Mouse (Mus musculus) kidney, adult 9 months (tissue): Measurements from ENCODE around the gene Cyp2c54.
"Not testable (repeated sequence)": the region's sequence is repeated elsewhere in the genome, so short reads cannot be mapped to it uniquely, and the experiment has no call there.

Experiments used
- DNase-seq: peaks from one replicate; pipeline ENCODE4 v3.0.0; 2022

The Cyp2c54 gene

DNA sequence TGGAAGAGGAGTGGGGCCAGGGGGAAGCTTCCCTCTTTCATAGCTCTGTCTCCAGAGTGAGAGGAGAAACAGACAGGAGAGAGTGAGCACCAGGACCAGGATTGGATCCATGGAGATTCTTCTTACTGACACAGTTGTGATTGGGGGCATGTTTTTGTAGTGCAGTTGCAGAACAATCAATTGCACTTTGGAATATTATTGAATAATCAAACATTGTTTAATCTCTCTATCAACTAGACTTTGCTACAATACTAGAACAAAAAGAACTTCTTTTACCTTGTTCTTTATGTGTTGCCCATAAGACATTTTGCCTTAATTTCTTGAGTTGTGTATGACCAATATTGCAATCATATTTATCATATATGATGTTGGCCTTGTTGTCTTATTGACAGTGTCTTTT lies at the start of gene Cyp2c54:
Gene Cyp2c54 (minus strand): TSS at position 127 of the 400 bp plus-strand sequence.
- no peak for DNase-seq

DNA sequence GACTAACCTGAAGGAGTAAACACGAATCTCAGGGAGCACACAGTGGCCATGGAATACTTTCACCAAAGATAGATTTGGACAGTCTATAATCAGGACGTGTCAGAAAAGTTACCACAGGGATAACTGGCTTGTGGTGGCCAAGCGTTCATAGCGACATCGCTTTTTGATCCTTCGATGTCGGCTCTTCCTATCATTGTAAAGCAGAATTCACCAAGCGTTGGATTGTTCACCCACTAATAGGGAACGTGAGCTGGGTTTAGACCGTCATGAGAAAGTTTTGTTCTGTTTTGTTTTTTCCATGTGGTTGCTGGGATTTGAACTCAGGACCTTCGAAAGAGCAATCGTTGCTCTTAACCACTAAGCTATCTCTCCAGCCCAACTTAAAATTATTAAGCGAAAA lies 46.0 kb upstream of the Cyp2c54 start:
- not testable (repeated sequence) for DNase-seq

DNA sequence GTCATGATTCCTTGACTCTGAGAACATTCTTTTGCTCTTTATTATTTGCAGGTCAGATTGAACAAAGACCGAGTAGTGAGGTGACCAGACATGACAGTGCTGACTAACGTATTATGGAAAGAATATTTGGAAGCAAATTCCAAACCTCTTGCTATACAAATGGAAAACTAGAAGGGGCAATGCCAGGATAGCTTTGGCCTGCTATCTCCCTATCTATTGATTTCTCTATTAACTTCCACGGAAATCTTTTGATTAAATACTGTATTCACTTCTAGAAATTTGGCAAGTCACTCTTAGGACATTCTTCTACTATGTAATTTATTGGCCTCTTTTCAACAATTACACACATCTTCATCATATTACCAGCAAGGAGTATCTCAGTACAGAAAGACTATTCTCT lies 17.5 kb upstream of the Cyp2c54 start:
- no peak for DNase-seq

DNA sequence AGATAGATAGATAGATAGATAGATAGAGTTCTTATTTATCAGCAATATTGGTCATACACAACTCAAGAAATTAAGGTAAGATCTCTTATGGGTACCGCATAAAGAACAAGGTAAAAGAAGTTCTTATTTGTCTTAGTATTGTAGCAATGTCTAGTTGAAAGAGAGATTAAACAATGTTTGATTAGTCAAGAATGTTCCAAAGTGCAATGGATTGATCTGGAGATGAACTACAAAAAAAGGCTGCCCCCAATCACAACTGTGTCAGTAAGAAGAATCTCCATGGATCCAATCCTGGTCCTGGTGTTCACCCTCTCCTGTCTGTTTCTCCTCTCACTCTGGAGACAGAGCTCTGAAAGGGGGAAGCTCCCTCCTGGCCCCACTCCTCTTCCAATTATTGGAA lies 15.8 kb upstream of the Cyp2c54 start, which contains the start of gene Cyp2c50:
Gene Cyp2c50 (plus strand): TSS at position 268 of the 400 bp plus-strand sequence.
- DNase-seq = not testable (repeated sequence)

DNA sequence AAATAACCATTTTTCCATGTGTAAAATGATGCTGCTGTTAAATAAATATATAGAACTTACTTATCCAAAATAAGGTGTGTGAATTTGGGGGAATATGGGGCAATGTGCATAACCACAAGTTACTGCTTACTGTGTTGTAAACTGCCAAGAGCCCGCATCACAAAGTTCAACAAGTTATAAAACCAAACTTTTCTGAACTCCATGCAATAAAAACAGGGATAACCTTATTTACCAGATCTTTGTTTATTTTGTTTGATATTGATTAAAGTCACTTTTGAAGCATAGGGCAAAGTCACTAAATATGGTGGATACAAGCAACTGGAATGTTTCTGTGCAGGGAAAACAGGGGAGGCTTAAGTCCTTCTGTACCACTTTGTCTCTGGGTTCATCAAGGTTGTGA lies 14.8 kb upstream of the Cyp2c54 start:
- no peak for DNase-seq

DNA sequence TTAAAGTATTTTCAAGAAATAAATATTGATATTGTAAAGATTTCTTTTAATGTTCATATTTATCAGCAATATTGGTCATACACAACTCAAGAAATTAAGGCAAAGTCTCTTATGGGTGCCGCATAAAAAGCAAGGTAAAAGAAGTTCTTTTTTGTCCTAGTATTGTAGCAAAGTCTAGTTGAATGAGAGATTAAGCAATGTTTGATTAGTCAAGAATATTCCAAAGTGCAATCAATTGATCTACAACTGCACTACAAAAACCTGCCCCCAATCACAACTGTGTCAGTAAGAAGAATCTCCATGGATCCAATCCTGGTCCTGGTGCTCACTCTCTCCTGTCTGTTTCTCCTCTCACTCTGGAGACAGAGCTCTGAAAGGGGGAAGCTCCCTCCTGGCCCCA lies 81.5 kb downstream of the Cyp2c54 start, which contains the start of gene Cyp2c37:
Gene Cyp2c37 (plus strand): TSS at position 285 of the 400 bp plus-strand sequence.
- DNase-seq = not testable (repeated sequence)

DNA sequence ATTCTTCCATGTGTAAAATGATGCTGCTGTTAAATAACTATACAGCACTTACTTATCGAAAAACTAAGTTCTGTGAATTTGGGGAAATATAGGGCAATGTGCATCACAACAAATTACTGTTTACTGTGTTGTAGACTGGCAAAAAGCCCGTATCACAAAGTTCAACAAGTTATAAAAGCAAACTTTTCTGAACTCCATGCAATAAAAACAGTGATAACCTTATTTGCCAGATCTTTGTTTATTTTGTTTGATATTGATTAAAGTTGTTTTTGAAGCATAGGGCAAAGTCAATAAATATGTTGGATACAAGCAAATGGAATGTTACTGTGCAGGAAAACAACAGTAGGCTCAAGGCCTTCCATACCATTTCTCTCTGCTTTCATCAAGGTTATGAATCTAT lies 84.2 kb downstream of the Cyp2c54 start:
- DNase-seq = no peak
